Mouse (Mus musculus) stomach, postnatal 0 days (tissue): ENCODE measurements around the gene Fam129c.

Experiments
- CTCF ChIP-seq: IDR thresholded peaks from 2 replicates; pipeline ENCODE4 v1.5.1; 2016; ENCODE audit warnings: antibody characterized with exemption, low read depth, mild to moderate bottlenecking, moderate library complexity
- EP300 ChIP-seq: optimal IDR thresholded peaks from 2 replicates; pipeline ENCODE3; 2016; ENCODE audit warnings: antibody characterized with exemption

DNA sequence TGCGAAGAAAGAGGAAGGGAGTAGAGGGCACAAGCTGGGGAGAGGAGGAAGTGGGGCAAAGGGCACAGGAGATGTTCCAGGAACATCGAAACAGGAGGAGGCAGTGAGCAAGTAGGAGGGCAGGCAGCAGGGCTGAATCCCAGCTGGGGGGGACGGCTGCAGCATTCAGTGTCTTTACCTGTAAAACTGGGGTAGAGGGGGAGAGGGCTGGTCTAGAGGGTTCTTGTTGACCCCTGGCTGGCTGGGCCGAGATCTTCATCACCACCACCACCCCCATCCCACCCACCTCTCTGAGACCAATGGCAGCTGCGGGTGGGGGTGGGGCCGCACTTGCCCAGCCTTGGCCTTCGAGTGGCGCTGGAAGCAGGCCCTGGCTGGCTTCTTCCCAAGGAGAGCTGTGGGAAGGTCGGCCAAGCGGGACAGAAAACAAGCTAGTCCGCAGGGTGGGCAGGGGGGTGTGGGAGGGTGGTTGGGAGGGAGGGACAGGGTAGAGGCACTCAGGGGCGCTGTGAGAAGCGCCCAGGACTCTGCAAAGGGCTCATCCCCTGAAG, 29.0 kb upstream of the Fam129c start, which contains the start of gene Slc27a1:
- no peak for TF ChIP-seq CTCF
- TF ChIP-seq EP300, result no peak
